Mouse (Mus musculus): ENCODE data around the gene Gpr156. TPM values are rescaled to one million over a fixed set of nuclear protein-coding genes. Genes with fewer than 3 reads are reported as not detected.

Gpr156 gene
- total RNA-seq, 4 experiments from 2014 or later, result 0.57 to 0.77 (median 0.58) TPM

Other genes with a start within 250 kb of the Gpr156 start
- 10 to 100 TPM; 31.0 to 39.0 (median 36.1) TPM for gene Fstl1, start 139.6 kb upstream of the Gpr156 start, total RNA-seq (2022)
- gene Gm36028, start 55.4 kb upstream of the Gpr156 start, total RNA-seq (2022), result under 1 TPM in 1 of 4 experiments, not detected in 3; 0.30 TPM
- 10 to 100 TPM; 90.5 to 97.5 (median 93.5) TPM for gene Lrrc58, start 48.1 kb upstream of the Gpr156 start, total RNA-seq (2022)
- gene Gsk3b, start 172.5 kb downstream of the Gpr156 start, total RNA-seq (2022), result 100 to 1,000 TPM; 168 to 185 (median 177) TPM